Mouse (Mus musculus) MEL (cell line): ENCODE measurements at regions not wholly inside any gene's neighbourhood (a gene's known extent, or its start where the extent isn't known, plus 50 kb on each side); places are given as distances from the start of the nearest gene placed in this dataset.

Experiments used
- DNase-seq: peaks from one replicate; pipeline ENCODE4 v3.0.0; 2011; ENCODE audit warnings: low read depth, low spot score
- H3K27ac ChIP-seq: 2 replicates; pipeline ENCODE4 v1.5.1; 2012; ENCODE audit warnings: low read depth, mild to moderate bottlenecking, control low read depth, low read length, moderate library complexity; ENCODE audit not compliant: control insufficient read depth
- H3K27me3 ChIP-seq, 2 experiments: fragments of 150-350 bp in 1 of 2; sonication (generic) in 1 of 2; 2 replicates each; pipeline ENCODE4 v1.6.1; 2012; ENCODE audit warnings: low read length in 2 of 2, mild to moderate bottlenecking in 2 of 2, improper control_type of control experiment in 1 of 2, moderate library complexity in 1 of 2; ENCODE audit not compliant: insufficient read depth in 2 of 2, control insufficient read depth in 1 of 2
- H3K36me3 ChIP-seq, 2 experiments: 2 replicates each; pipeline ENCODE4 v1.6.1; 2012 to 2014; ENCODE audit warnings: low read length in 2 of 2, improper control_type of control experiment in 1 of 2, inconsistent platforms in 1 of 2, mild to moderate bottlenecking in 1 of 2; ENCODE audit not compliant: insufficient read depth in 2 of 2, control insufficient read depth in 1 of 2
- H3K4me1 ChIP-seq, 2 experiments: fragments of 150-350 bp in 1 of 2; sonication (generic) in 1 of 2; 2 replicates each; pipeline ENCODE4 v1.6.1; 2012; ENCODE audit warnings: low read length in 2 of 2, improper control_type of control experiment in 1 of 2, mild to moderate bottlenecking in 1 of 2; ENCODE audit not compliant: insufficient read depth in 2 of 2, control insufficient read depth in 1 of 2
- H3K4me3 ChIP-seq, 2 experiments: fragments of 150-350 bp in 1 of 2; sonication (generic) in 1 of 2; 2 replicates each; pipeline ENCODE4 v1.5.1; 2012; ENCODE audit warnings: low read depth in 2 of 2, low read length in 2 of 2, mild to moderate bottlenecking in 2 of 2, moderate library complexity in 2 of 2, control low read depth in 1 of 2, improper control_type of control experiment in 1 of 2; ENCODE audit not compliant: control insufficient read depth in 1 of 2, insufficient read depth in 1 of 2
- H3K79me2 ChIP-seq: 2 replicates; pipeline ENCODE4 v1.6.1; 2012; ENCODE audit warnings: mild to moderate bottlenecking, low read length, moderate library complexity; ENCODE audit not compliant: control insufficient read depth, poor library complexity, insufficient read depth
- H3K9ac ChIP-seq: 2 replicates; pipeline ENCODE4 v1.6.1; 2012; ENCODE audit warnings: low read depth, mild to moderate bottlenecking, control low read depth, low read length, moderate library complexity; ENCODE audit not compliant: control insufficient read depth, poor library complexity, severe bottlenecking
- H3K9me3 ChIP-seq: fragments of 150-350 bp; sonication (generic); replicated peaks from 2 replicates; pipeline ENCODE4 v1.6.1; 2012; ENCODE audit warnings: mild to moderate bottlenecking, low read length, improper control_type of control experiment, moderate library complexity; ENCODE audit not compliant: insufficient read depth
- BHLHE40 ChIP-seq: IDR thresholded peaks from 2 replicates; pipeline ENCODE4 v1.6.1; 2012; ENCODE audit warnings: low read depth, mild to moderate bottlenecking, inconsistent platforms, low read length, improper control_type of control experiment, borderline replicate concordance
- CTCF ChIP-seq, 3 experiments: IDR thresholded peaks in 2 of 3; conservative IDR thresholded peaks in 1 of 3; 2 replicates each; pipeline ENCODE4 v1.5.1; 2011 to 2012; ENCODE audit warnings: low read length in 3 of 3, low read depth in 2 of 3, mild to moderate bottlenecking in 2 of 3, improper control_type of control experiment in 1 of 3, inconsistent platforms in 1 of 3, mixed read lengths in 1 of 3, moderate library complexity in 1 of 3; ENCODE audit not compliant: control insufficient read depth in 1 of 3, insufficient read depth in 1 of 3, poor library complexity in 1 of 3, severe bottlenecking in 1 of 3
- E2F4 ChIP-seq: IDR thresholded peaks from 2 replicates; pipeline ENCODE4 v1.6.1; 2011; ENCODE audit warnings: low read depth, low read length, improper control_type of control experiment, borderline replicate concordance
- GABPA ChIP-seq: IDR thresholded peaks from 2 replicates; pipeline ENCODE4 v1.6.1; 2012; ENCODE audit warnings: low read depth, mild to moderate bottlenecking, inconsistent platforms, low read length, improper control_type of control experiment, moderate library complexity
- GATA1 ChIP-seq: IDR thresholded peaks from 2 replicates; pipeline ENCODE4 v1.6.1; 2011; ENCODE audit warnings: low read depth, low read length, improper control_type of control experiment
- HCFC1 ChIP-seq: IDR thresholded peaks from 2 replicates; pipeline ENCODE4 v1.6.1; 2012; ENCODE audit warnings: low read depth, mild to moderate bottlenecking, inconsistent platforms, low read length, improper control_type of control experiment, moderate library complexity
- KAT2A ChIP-seq: conservative IDR thresholded peaks from 2 replicates; pipeline ENCODE4 v1.6.1; 2012; ENCODE audit warnings: low read depth, low read length, improper control_type of control experiment, inconsistent platforms
- MAX ChIP-seq: IDR thresholded peaks from 2 replicates; pipeline ENCODE4 v1.6.1; 2011; ENCODE audit warnings: low read length, improper control_type of control experiment
- MAZ ChIP-seq: IDR thresholded peaks from 2 replicates; pipeline ENCODE4 v1.6.1; 2012; ENCODE audit warnings: low read depth, mild to moderate bottlenecking, inconsistent platforms, low read length, improper control_type of control experiment
- MEF2A ChIP-seq: IDR thresholded peaks from 2 replicates; pipeline ENCODE4 v1.6.1; 2014; ENCODE audit warnings: low read depth, mild to moderate bottlenecking, inconsistent platforms, low read length, improper control_type of control experiment; ENCODE audit not compliant: poor library complexity, insufficient replicate concordance, severe bottlenecking; ENCODE audit errors: extremely low read depth
- MXI1 ChIP-seq: IDR thresholded peaks from 2 replicates; pipeline ENCODE4 v1.6.1; 2011; ENCODE audit warnings: mild to moderate bottlenecking, low read depth, low read length, improper control_type of control experiment
- MYC ChIP-seq: IDR thresholded peaks from 2 replicates; pipeline ENCODE4 v1.6.1; 2011; ENCODE audit warnings: low read depth, mild to moderate bottlenecking, low read length, improper control_type of control experiment, moderate library complexity
- POLR2AphosphoS2 ChIP-seq: IDR thresholded peaks from 2 replicates; pipeline ENCODE4 v1.6.1; 2011; ENCODE audit warnings: low read length, improper control_type of control experiment
- POLR2AphosphoS5 ChIP-seq: IDR thresholded peaks from 2 replicates; pipeline ENCODE4 v1.6.1; 2012; ENCODE audit warnings: low read depth, borderline replicate concordance, mild to moderate bottlenecking, inconsistent platforms, low read length, moderate library complexity, mixed read lengths
- RCOR1 ChIP-seq: IDR thresholded peaks from 2 replicates; pipeline ENCODE4 v1.6.1; 2012; ENCODE audit warnings: low read depth, mild to moderate bottlenecking, inconsistent platforms, low read length, improper control_type of control experiment
- TAL1 ChIP-seq: IDR thresholded peaks from 2 replicates; pipeline ENCODE4 v1.6.1; 2012; ENCODE audit warnings: mild to moderate bottlenecking, inconsistent platforms, low read length, moderate library complexity, mixed read lengths
- TBP ChIP-seq: IDR thresholded peaks from 2 replicates; pipeline ENCODE4 v1.8.0; 2011; ENCODE audit warnings: low read depth, low read length, improper control_type of control experiment
- TCF12 ChIP-seq: IDR thresholded peaks from 2 replicates; pipeline ENCODE4 v1.6.1; 2014; ENCODE audit warnings: low read depth, mild to moderate bottlenecking, inconsistent platforms, low read length, improper control_type of control experiment, moderate library complexity
- USF2 ChIP-seq, 2 experiments: IDR thresholded peaks; 2 replicates each; pipeline ENCODE4 v1.6.1; 2011 to 2012; ENCODE audit warnings: improper control_type of control experiment in 2 of 2, low read length in 2 of 2, borderline replicate concordance in 1 of 2, inconsistent platforms in 1 of 2, low read depth in 1 of 2, mild to moderate bottlenecking in 1 of 2; ENCODE audit not compliant: insufficient read depth in 1 of 2
- ZKSCAN1 ChIP-seq: IDR thresholded peaks from 2 replicates; pipeline ENCODE4 v1.6.1; 2012; ENCODE audit warnings: low read depth, mild to moderate bottlenecking, inconsistent platforms, low read length, improper control_type of control experiment, moderate library complexity
- ZMIZ1 ChIP-seq: IDR thresholded peaks from 2 replicates; pipeline ENCODE4 v1.6.1; 2012; ENCODE audit warnings: low read depth, mild to moderate bottlenecking, inconsistent platforms, low read length, improper control_type of control experiment, moderate library complexity

DNA sequence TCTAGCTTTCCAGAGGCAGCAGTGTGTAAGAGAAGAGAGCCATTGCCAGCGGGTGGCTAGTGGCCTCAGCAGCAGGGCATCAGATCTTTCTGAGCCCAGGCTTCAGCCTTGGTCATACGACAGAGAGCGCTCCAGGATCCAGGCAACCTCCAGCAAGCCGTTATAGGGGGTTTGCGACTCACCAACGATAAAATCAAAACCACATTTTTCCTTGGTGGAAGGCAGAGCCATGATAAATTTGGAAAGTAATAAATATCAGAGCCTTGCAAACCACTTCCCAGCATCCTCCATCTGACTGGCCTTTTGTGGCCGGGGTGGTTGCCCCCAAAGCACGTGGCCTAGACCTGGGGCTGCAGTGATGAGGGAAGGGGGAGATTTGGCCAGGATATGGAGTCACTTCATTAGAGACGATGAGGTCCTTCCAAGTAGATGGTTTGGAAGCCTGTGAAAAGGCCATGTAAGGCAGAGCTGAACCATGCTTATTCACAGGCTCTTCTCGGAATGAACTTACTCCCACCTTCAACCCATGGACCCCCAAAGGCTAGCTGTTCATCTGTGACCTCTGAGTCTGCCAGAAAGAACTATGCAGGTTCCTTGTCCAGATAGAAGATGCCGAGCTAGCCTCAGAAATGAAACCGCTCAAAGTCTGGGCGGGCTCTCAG is 110.9 kb downstream of the Ptpn20 start (continued):
- TF ChIP-seq RCOR1, result no peak

DNA sequence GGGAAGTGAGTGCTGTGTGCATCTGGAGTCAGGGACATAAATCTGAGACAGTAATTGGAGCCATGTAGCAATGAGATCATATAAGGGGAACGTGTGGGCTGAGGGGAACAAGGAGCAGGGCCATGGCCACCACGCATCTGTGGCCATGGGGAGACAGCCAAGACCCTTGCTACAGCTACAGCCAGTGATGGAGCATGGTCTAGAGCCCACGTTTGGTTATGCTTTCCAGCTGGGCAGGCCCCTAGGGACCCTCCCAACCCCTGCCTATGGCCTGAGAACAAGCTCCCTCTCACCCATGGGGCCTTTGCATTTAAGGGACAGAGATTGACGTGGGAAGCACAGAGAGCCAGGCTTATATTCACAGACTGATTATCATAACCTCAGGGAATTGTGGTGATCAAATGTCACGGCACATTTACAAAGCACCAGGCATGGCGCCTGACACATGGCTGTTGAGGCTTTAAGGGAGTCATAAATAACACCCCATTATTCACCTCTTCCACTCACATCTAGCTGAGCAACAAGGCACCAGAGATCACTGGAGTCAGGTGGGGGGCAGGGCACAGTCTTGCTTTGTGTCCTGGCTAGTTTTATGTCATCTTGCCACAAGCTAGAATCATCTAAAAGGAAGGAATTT is 118.8 kb downstream of the Ptpn20 start:
- no peaks in the 10 kb centered on the region for H3K36me3 ChIP-seq
- no peak for DNase-seq
- no peak overlapping the region for H3K9ac ChIP-seq
- no peak overlapping the region for H3K4me3 ChIP-seq
- no peaks in the 10 kb centered on the region for H3K79me2 ChIP-seq
- no peaks in the 10 kb centered on the region for H3K27me3 ChIP-seq
- H3K4me1 ChIP-seq, result no peaks in the 10 kb centered on the region
- H3K27ac ChIP-seq, result no peak overlapping the region
- TF ChIP-seq GATA1 (no peak), ZMIZ1 (no peak), MEF2A (no peak), TAL1 (no peak), GABPA (no peak), RCOR1 (no peak), ZKSCAN1 (no peak)
- no peaks in the 10 kb centered on the region for H3K9me3 ChIP-seq

- no peaks in the 10 kb centered on the region for H3K4me1 ChIP-seq
- H3K79me2 ChIP-seq, result no peaks in the 10 kb centered on the region
- DNase-seq, result no peak
- no peak overlapping the region for H3K27ac ChIP-seq
- H3K9me3 ChIP-seq, result no peaks in the 10 kb centered on the region
- TF ChIP-seq MEF2A (no peak), E2F4 (no peak), TBP (no peak), HCFC1 (no peak), MAZ (no peak), KAT2A (no peak), MAX (no peak), POLR2AphosphoS5 (no peak), MXI1 (no peak), USF2 (IDR thresholded peaks at IDR 0.05; ENCODE audit: borderline replicate concordance in 1 of 2, insufficient read depth in 1 of 2, low read depth in 1 of 2, low read length in 2 of 2) (no peak), CTCF (IDR thresholded peaks at IDR 0.05 in 2 of 3, conservative IDR thresholded peaks at IDR 0.05 in 1 of 3; ENCODE audit: control insufficient read depth in 1 of 3, insufficient read depth in 1 of 3, low read depth in 2 of 3, low read length in 3 of 3, poor library complexity in 1 of 3, severe bottlenecking in 1 of 3) (no peak), TCF12 (no peak), MYC (no peak), BHLHE40 (no peak), RCOR1 (no peak), POLR2AphosphoS2 (no peak)
- H3K36me3 ChIP-seq, result no peaks in the 10 kb centered on the region
- H3K4me3 ChIP-seq, result no peak overlapping the region
- H3K9ac ChIP-seq, result no peak overlapping the region
- H3K27me3 ChIP-seq, result no peaks in the 10 kb centered on the region
These were observed 119.3 kb downstream of the Ptpn20 start for GRCm38 (mm10) chr14:33708298-33708665.
